Mouse (Mus musculus): Measurements from ENCODE around the gene Pgpep1.

DNA sequence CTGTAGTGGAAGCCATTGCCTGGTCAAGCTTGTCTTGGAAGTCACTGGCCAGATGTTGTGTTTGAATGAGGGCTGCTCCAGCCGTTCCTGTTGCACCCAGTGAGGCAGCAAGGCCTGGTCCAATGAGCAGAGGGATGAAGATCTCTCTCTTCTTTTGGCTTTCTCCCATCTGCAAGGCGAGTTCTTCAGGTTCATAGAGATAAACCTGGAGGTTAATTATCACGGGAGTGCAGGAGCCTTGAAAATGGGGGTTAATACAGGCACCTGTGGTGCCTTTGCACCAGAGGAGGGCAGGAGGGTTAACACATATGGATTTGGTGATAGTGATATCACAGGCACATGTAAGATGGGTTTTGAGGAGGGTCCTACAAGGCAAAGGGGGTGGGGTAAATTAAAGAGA, 38.0 kb downstream of the Pgpep1 start:
- TF ChIP-seq POLR2A (IDR thresholded peaks at IDR 0.05; ENCODE audit: low read depth, low read length) (no peak), JUND (conservative IDR thresholded peaks at IDR 0.05; ENCODE audit: low read depth, low read length) (no peak), EP300 (IDR thresholded peaks at IDR 0.05; ENCODE audit: low read length) (no peak)
